Mouse (Mus musculus) intestine, embryonic 14.5 days (tissue): ENCODE results near the gene Fcf1. TPM values are rescaled to one million over a fixed set of nuclear protein-coding genes. Genes with fewer than 3 reads are reported as not detected.

ENCODE experiments used
- ATAC-seq: fragments of 200-750 bp; cut with Nextera tagmentation; replicated peaks from 2 replicates; pipeline ENCODE4 v1.8.0; 2017; ENCODE audit warnings: low read depth, moderate number of reproducible peaks, moderate TSS enrichment, moderate library complexity; ENCODE audit not compliant: low FRiP score, low TSS enrichment
- DNase-seq: peaks from one replicate; pipeline ENCODE4 v3.0.0-alpha.2; 2018; ENCODE audit warnings: low spot score
- H3K27ac ChIP-seq: fragments of 300-500 bp; sonication (generic); 2 replicates; pipeline ENCODE4 v1.5.1; 2014; ENCODE audit warnings: low read depth, mild to moderate bottlenecking, control low read depth
- H3K27me3 ChIP-seq: fragments of 300-500 bp; sonication (generic); replicated peaks from 2 replicates; pipeline ENCODE4 v1.6.1; 2014; ENCODE audit warnings: low read length, control low read depth; ENCODE audit not compliant: control insufficient read depth, insufficient read depth
- H3K36me3 ChIP-seq: fragments of 300-500 bp; sonication (generic); 2 replicates; pipeline ENCODE4 v1.6.1; 2014; ENCODE audit warnings: low read length, control low read depth; ENCODE audit not compliant: control insufficient read depth, insufficient read depth
- H3K4me1 ChIP-seq: fragments of 300-500 bp; sonication (generic); replicated peaks from 2 replicates; pipeline ENCODE4 v1.6.1; 2014; ENCODE audit warnings: low read length, control low read depth, mixed read lengths; ENCODE audit not compliant: control insufficient read depth, insufficient read depth
- H3K4me2 ChIP-seq: fragments of 300-500 bp; sonication (generic); 2 replicates; pipeline ENCODE4 v1.6.1; 2014; ENCODE audit warnings: low read length
- H3K4me3 ChIP-seq: fragments of 300-500 bp; sonication (generic); 2 replicates; pipeline ENCODE4 v1.5.1; 2014; ENCODE audit warnings: low read depth, low read length, control low read depth, mixed read lengths
- H3K9ac ChIP-seq: fragments of 300-500 bp; sonication (generic); 2 replicates; pipeline ENCODE4 v1.6.1; 2014; ENCODE audit warnings: mild to moderate bottlenecking, low read length
- H3K9me3 ChIP-seq: fragments of 300-500 bp; sonication (generic); 2 replicates; pipeline ENCODE4 v1.6.1; 2016; ENCODE audit warnings: low read length, control low read depth; ENCODE audit not compliant: control insufficient read depth
- WGBS: fragments of 180-500 bp; shearing (Covaris S2); extraction: QIAGEN DNeasy Blood & Tissue Kit; methylation state at CpG from one replicate; pipeline ENCODE4 v1.1.7; 2014; 5-methylcytosine and 5-hydroxymethylcytosine counted together
- polyA plus RNA-seq: library from polyadenylated mRNA; unstranded; fragments of >200 nt; fragmentation: Nextera tagmentation; extraction: Ambion mirVana; gene quantifications from 2 replicates; pipeline ENCODE4 v1.2.1, GENCODE M21; 2014

Gene Fcf1
- polyA plus RNA-seq, 1 experiment from 2014 or later = 144 TPM

- Histone ChIP-seq H3K36me3 (peaks cover 26% of the 10 kb centered on the region; the same call in 1 of the 2 replicates), H3K4me3 (no peak overlapping the region), H3K4me1 (no peaks in the 10 kb centered on the region), H3K9ac (no peak overlapping the region), H3K4me2 (no peak overlapping the region), H3K9me3 (no peaks in the 10 kb centered on the region), H3K27ac (no peak overlapping the region), H3K27me3 (no peaks in the 10 kb centered on the region)
- ATAC-seq (no peak), DNase-seq (no peak)
- 92% methylated on average over 1 of the region's 1 CpGs for WGBS
These were observed 51.4 kb downstream of the Fcf1 start for GRCm38 (mm10) chr12:85022071-85022470.

DNA sequence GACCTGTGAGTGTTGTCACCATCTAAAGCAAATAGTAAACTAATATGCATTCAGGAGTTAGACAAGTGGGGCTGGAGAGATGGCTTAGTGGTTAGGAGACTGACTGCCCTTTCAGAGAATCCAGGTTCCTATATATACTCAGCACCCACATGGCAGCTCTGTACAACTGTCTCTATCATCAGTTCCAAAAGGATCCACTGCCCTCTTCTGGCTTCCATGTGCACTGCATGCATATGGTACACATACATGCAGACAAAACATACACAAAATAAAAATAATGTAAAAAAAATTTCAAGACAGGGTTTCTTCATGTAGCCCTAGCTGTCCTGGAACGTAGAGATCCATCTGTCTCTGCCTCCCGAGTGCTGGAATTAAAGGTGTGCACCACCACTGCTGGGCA is 62.0 kb downstream of the Fcf1 start:
- no peaks in the 10 kb centered on the region for H3K27me3 ChIP-seq
- H3K4me1 ChIP-seq = no peaks in the 10 kb centered on the region
- H3K4me3 ChIP-seq = no peak overlapping the region
- no peak overlapping the region for H3K4me2 ChIP-seq
- no peak for ATAC-seq
- peak; percentile 64 for DNase-seq
- peaks cover 62% of the 10 kb centered on the region for H3K36me3 ChIP-seq
- no peak overlapping the region for H3K27ac ChIP-seq
- H3K9me3 ChIP-seq = 0 out of 2 replicates have a peak, but pooled peaks cover 2% of the 10 kb centered on the region
- no peak overlapping the region for H3K9ac ChIP-seq
- 98% methylated on average over 2 of the region's 2 CpGs for WGBS

Other genes with a start within 250 kb of the Fcf1 start
- gene Npc2, start 197.7 kb upstream of the Fcf1 start, polyA plus RNA-seq = 61.0 and 66.1 TPM in 2 replicates
- 135 and 143 TPM in 2 replicates for gene Isca2, start 197.6 kb upstream of the Fcf1 start, polyA plus RNA-seq
- gene Ltbp2, start 94.4 kb upstream of the Fcf1 start, polyA plus RNA-seq = 0.63 and 1.0 TPM in 2 replicates
- gene Arel1, start within 50 bp of the Fcf1 start, polyA plus RNA-seq = 13.5 TPM in 2 replicates
- 40.0 and 40.8 TPM in 2 replicates for gene Ylpm1, start 25.4 kb downstream of the Fcf1 start, polyA plus RNA-seq
- 2.2 and 2.7 TPM in 2 replicates for gene Prox2, start 139.9 kb downstream of the Fcf1 start, polyA plus RNA-seq
- gene Dlst, start 139.9 kb downstream of the Fcf1 start, polyA plus RNA-seq = 110 and 115 TPM in 2 replicates
- gene Rps6kl1, start 180.4 kb downstream of the Fcf1 start, polyA plus RNA-seq = 2.9 TPM in 2 replicates
- gene Pgf, start 206.9 kb downstream of the Fcf1 start, polyA plus RNA-seq = 19.2 and 20.4 TPM in 2 replicates
- gene Eif2b2, start 248.6 kb downstream of the Fcf1 start, polyA plus RNA-seq = 83.5 and 86.2 TPM in 2 replicates